Mouse (Mus musculus) CH12.LX (cell line): Measurements from ENCODE around the gene Vstm2b. TPM values are rescaled to one million over a fixed set of nuclear protein-coding genes. Genes with fewer than 3 reads are reported as not detected.

Experiments used
- DNase-seq: peaks from one replicate; pipeline ENCODE4 v3.0.0-alpha.2; 2013; ENCODE audit errors: extremely low read depth
- H3K27ac ChIP-seq: 2 replicates; pipeline ENCODE4 v1.5.1; 2012; ENCODE audit warnings: low read depth, mild to moderate bottlenecking, control low read depth, moderate library complexity; ENCODE audit not compliant: insufficient read depth
- H3K27me3 ChIP-seq: replicated peaks from 2 replicates; pipeline ENCODE3; 2012; ENCODE audit warnings: inconsistent platforms
- H3K36me3 ChIP-seq, 2 experiments: replicated peaks in 1 of 2; 2 replicates each; pipeline versions ENCODE3 to v1.6.1; 2012; ENCODE audit warnings: inconsistent platforms in 1 of 2, low read length in 1 of 2, mild to moderate bottlenecking in 1 of 2, mixed read lengths in 1 of 2, moderate library complexity in 1 of 2; ENCODE audit not compliant: control insufficient read depth in 1 of 2, insufficient read depth in 1 of 2
- H3K4me1 ChIP-seq, 2 experiments: 2 replicates each; pipeline ENCODE4 v1.6.1; 2012; ENCODE audit warnings: inconsistent platforms in 1 of 2, moderate library complexity in 1 of 2; ENCODE audit not compliant: insufficient read depth in 2 of 2, control insufficient read depth in 1 of 2
- H3K4me2 ChIP-seq: 2 replicates; pipeline ENCODE4 v1.6.1; 2012; ENCODE audit warnings: low read depth, mild to moderate bottlenecking, control low read depth; ENCODE audit not compliant: poor library complexity, insufficient read depth, severe bottlenecking
- H3K4me3 ChIP-seq, 3 experiments: fragments of 150-350 bp in 1 of 3; sonication (generic) in 1 of 3; replicated peaks in 1 of 3; 2 replicates each; pipeline versions ENCODE3 to v1.5.1; 2011 to 2012; ENCODE audit warnings: low read depth in 2 of 3, low read length in 2 of 3, mild to moderate bottlenecking in 2 of 3, moderate library complexity in 2 of 3, control low read depth in 1 of 3, improper control_type of control experiment in 1 of 3, inconsistent platforms in 1 of 3, mixed read lengths in 1 of 3; ENCODE audit not compliant: poor library complexity in 1 of 3
- H3K79me2 ChIP-seq: replicated peaks from 2 replicates; pipeline ENCODE4 v1.6.1; 2012; ENCODE audit warnings: mild to moderate bottlenecking, moderate library complexity; ENCODE audit not compliant: control insufficient read depth, poor library complexity, insufficient read depth, severe bottlenecking; ENCODE audit errors: extremely low read depth
- H3K9ac ChIP-seq: 2 replicates; pipeline ENCODE4 v1.6.1; 2012; ENCODE audit warnings: low read depth, mild to moderate bottlenecking, control low read depth, moderate library complexity; ENCODE audit not compliant: insufficient read depth
- H3K9me3 ChIP-seq: replicated peaks from 2 replicates; pipeline ENCODE3; 2012; ENCODE audit warnings: low read length, inconsistent platforms, mixed read lengths
- CHD1 ChIP-seq: IDR thresholded peaks from 2 replicates; pipeline ENCODE4 v1.6.1; 2012; ENCODE audit warnings: low read depth, low read length, improper control_type of control experiment, inconsistent platforms
- CTCF ChIP-seq, 2 experiments: IDR thresholded peaks in 1 of 2; conservative IDR thresholded peaks in 1 of 2; 2 replicates each; pipeline ENCODE4 v1.5.1; 2011 to 2012; ENCODE audit warnings: low read depth in 2 of 2, low read length in 2 of 2, improper control_type of control experiment in 1 of 2, inconsistent platforms in 1 of 2, mild to moderate bottlenecking in 1 of 2, moderate library complexity in 1 of 2
- E2F4 ChIP-seq: IDR thresholded peaks from 2 replicates; pipeline ENCODE4 v1.6.1; 2011; ENCODE audit warnings: low read depth, low read length, improper control_type of control experiment; ENCODE audit not compliant: insufficient replicate concordance
- ELF1 ChIP-seq: IDR thresholded peaks from 2 replicates; pipeline ENCODE4 v1.6.1; 2014; ENCODE audit warnings: low read depth, mild to moderate bottlenecking, inconsistent platforms, low read length, improper control_type of control experiment
- EP300 ChIP-seq: IDR thresholded peaks from 2 replicates; pipeline ENCODE4 v1.6.1; 2011; ENCODE audit warnings: low read length, improper control_type of control experiment
- ETS1 ChIP-seq: conservative IDR thresholded peaks from 2 replicates; pipeline ENCODE4 v1.6.1; 2012; ENCODE audit warnings: low read depth, mild to moderate bottlenecking, inconsistent platforms, low read length, improper control_type of control experiment, moderate library complexity
- IRF4 ChIP-seq: IDR thresholded peaks from 2 replicates; pipeline ENCODE4 v1.6.1; 2014; ENCODE audit warnings: low read depth, mild to moderate bottlenecking, inconsistent platforms, low read length, improper control_type of control experiment
- MAFK ChIP-seq: IDR thresholded peaks from 2 replicates; pipeline ENCODE4 v1.6.1; 2011; ENCODE audit warnings: low read length, improper control_type of control experiment; ENCODE audit not compliant: insufficient replicate concordance
- MAX ChIP-seq: IDR thresholded peaks from 2 replicates; pipeline ENCODE4 v1.6.1; 2011; ENCODE audit warnings: low read length, improper control_type of control experiment
- MAZ ChIP-seq: IDR thresholded peaks from 2 replicates; pipeline ENCODE4 v1.6.1; 2012; ENCODE audit warnings: low read depth, mild to moderate bottlenecking, inconsistent platforms, low read length, improper control_type of control experiment, moderate library complexity
- MYC ChIP-seq: IDR thresholded peaks from 2 replicates; pipeline ENCODE4 v1.6.1; 2011; ENCODE audit warnings: low read depth, mild to moderate bottlenecking, improper control_type of control experiment, low read length
- NRF1 ChIP-seq: IDR thresholded peaks from 2 replicates; pipeline ENCODE4 v1.6.1; 2014; ENCODE audit warnings: low read depth, mild to moderate bottlenecking, inconsistent platforms, low read length, improper control_type of control experiment, moderate library complexity
- PAX5 ChIP-seq: IDR thresholded peaks from 2 replicates; pipeline ENCODE4 v1.6.1; 2012; ENCODE audit warnings: low read length, inconsistent platforms, mixed read lengths
- RAD21 ChIP-seq: IDR thresholded peaks from 2 replicates; pipeline ENCODE4 v1.6.1; 2011; ENCODE audit warnings: low read depth, mild to moderate bottlenecking, low read length, improper control_type of control experiment, moderate library complexity
- SMC3 ChIP-seq: IDR thresholded peaks from 2 replicates; pipeline ENCODE4 v1.6.1; 2011; ENCODE audit warnings: low read depth, low read length, improper control_type of control experiment
- TCF12 ChIP-seq: IDR thresholded peaks from 2 replicates; pipeline ENCODE4 v1.6.1; 2014; ENCODE audit warnings: low read depth, mild to moderate bottlenecking, inconsistent platforms, low read length, improper control_type of control experiment
- USF2 ChIP-seq: conservative IDR thresholded peaks from 2 replicates; pipeline ENCODE4 v1.6.1; 2011; ENCODE audit warnings: low read depth, low read length, improper control_type of control experiment
- ZMIZ1 ChIP-seq: IDR thresholded peaks from 2 replicates; pipeline ENCODE4 v1.6.1; 2012; ENCODE audit warnings: low read depth, mild to moderate bottlenecking, inconsistent platforms, low read length, improper control_type of control experiment
- ZNF384 ChIP-seq: IDR thresholded peaks from 2 replicates; pipeline ENCODE4 v1.6.1; 2012; ENCODE audit warnings: low read depth, low read length, improper control_type of control experiment, inconsistent platforms
- dilution Hi-C: fragments of 300-500 bp; cut with MboI; formaldehyde crosslinking; loops from 2 replicates; pipeline ENCODE4 v1.14.3; 2020; ENCODE audit warnings: low sequenced_read_pairs; ENCODE audit not compliant: extremely low pct_unique_long_range_greater_than_20kb, extremely low pct_ligation_motif_present
- in situ Hi-C: fragments of 300-500 bp; cut with MboI; formaldehyde crosslinking; loops from 3 replicates; pipeline ENCODE4 v1.14.3; 2019; ENCODE audit warnings: low sequenced_read_pairs, low pct_ligation_motif_present, low pct_unique_long_range_greater_than_20kb, mixed read lengths
- polyA plus RNA-seq: library from polyadenylated mRNA; unstranded; fragments of >175 nt; gene quantifications from 2 replicates; pipeline ENCODE4 v1.2.1, GENCODE M21; 2012; ENCODE audit warnings: low read depth; ENCODE audit not compliant: insufficient read length
- total RNA-seq, 2 experiments: library from RNA; depleted of rRNA; stranded (reverse); fragments of 300-350 nt in 1 of 2; fragments of >200 nt in 1 of 2; gene quantifications; 2 replicates each; pipeline ENCODE4 v1.2.3; 2012 to 2014

Gene Vstm2b
- total and polyA plus RNA-seq, 3 experiments = not detected

GRCm38 (mm10) chr7:40899376-40900265 lies 1.5 kb downstream of the Vstm2b start:
- Histone ChIP-seq H3K27me3 (no peaks in the 10 kb centered on the region), H3K36me3 (no peaks in the 10 kb centered on the region), H3K27ac (no peak overlapping the region), H3K4me2 (no peak overlapping the region), H3K9me3 (peaks cover 15% of the 10 kb centered on the region), H3K4me3 (no peak overlapping the region), H3K79me2 (no peaks in the 10 kb centered on the region), H3K9ac (no peak overlapping the region), H3K4me1 (no peaks in the 10 kb centered on the region)
- TF ChIP-seq RAD21 = no peak
- no peak for TF ChIP-seq PAX5
- no peak for TF ChIP-seq ELF1
- no peak for TF ChIP-seq NRF1
- TF ChIP-seq IRF4 = no peak
- no peak for TF ChIP-seq MAX
- no peak for TF ChIP-seq MAZ
- TF ChIP-seq TCF12 = no peak
- TF ChIP-seq E2F4 = no peak
- no peak for TF ChIP-seq MAFK
- no peak for TF ChIP-seq MYC
- in situ Hi-C loops = no loop called here
- no peak for DNase-seq
- dilution Hi-C loops = no loop called here

GRCm38 (mm10) chr7:40901201-40901600 lies 3.1 kb downstream of the Vstm2b start:
- H3K4me2 ChIP-seq = no peak overlapping the region
- no peaks in the 10 kb centered on the region for H3K4me1 ChIP-seq

More at GRCm38 (mm10) chr7:40901201-40901600, 3.1 kb downstream of the Vstm2b start:
- H3K9me3 ChIP-seq = peaks cover 15% of the 10 kb centered on the region
- H3K36me3 ChIP-seq = no peaks in the 10 kb centered on the region
- no peak for TF ChIP-seq EP300
- peak; percentile 55 for TF ChIP-seq RAD21
- TF ChIP-seq CHD1 = no peak
- no peak for TF ChIP-seq TCF12
- TF ChIP-seq ZNF384 = no peak
- peak; percentile 18 to 54; a peak in 2 of 4 replicates for TF ChIP-seq CTCF (conservative IDR thresholded peaks at IDR 0.05 in 1 of 2, IDR thresholded peaks at IDR 0.05 in 1 of 2; ENCODE audit: low read depth in 2 of 2, low read length in 2 of 2)
- no peak for TF ChIP-seq USF2
- TF ChIP-seq SMC3 = peak; percentile 40
- TF ChIP-seq ETS1 = no peak
- TF ChIP-seq ZMIZ1 = no peak
- TF ChIP-seq MAX = no peak
- H3K79me2 ChIP-seq = no peaks in the 10 kb centered on the region
- peak; percentile 45 for DNase-seq
- H3K27me3 ChIP-seq = no peaks in the 10 kb centered on the region
- in situ Hi-C loops (no loop called here), dilution Hi-C loops (no loop called here)
- H3K27ac ChIP-seq = no peak overlapping the region
- no peak overlapping the region for H3K4me3 ChIP-seq
- no peak overlapping the region for H3K9ac ChIP-seq
